Mouse (Mus musculus) small intestine, adult 10 weeks (tissue): ENCODE measurements around the gene Aadacl2. TPM values are rescaled to one million over a fixed set of nuclear protein-coding genes. Genes with fewer than 3 reads are reported as not detected.

Source experiments
- polyA plus RNA-seq: library from polyadenylated mRNA; stranded (reverse); fragments of 350-450 nt; fragmentation: Illumina TruSeq; extraction: RNeasy Lipid Tissue Mini Kit (QIAGEN cat#74804); gene quantifications from one replicate; pipeline ENCODE4 v1.2.3, GENCODE M21; 2014; ENCODE audit warnings: low replicate concordance

Gene Aadacl2
- not detected for polyA plus RNA-seq

DNA sequence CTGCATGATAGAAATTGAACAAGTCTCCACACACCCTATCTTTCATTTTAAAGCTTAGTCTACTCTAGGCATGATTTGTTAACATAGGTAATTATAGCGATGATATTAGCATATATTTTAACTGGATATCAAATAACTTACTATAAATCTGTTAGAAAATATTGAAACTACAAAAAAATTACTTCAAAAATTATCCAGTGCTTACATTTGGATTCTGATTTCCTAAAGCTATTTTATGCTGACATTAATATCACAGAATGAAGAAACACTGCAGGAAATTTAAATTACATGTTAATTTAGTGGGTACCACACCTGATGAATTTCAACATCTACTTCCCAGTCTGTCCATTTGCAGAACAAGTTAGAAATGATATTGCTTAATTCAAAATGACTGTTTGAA lies at the start of gene Aadacl2:
TSS of gene Aadacl2 (plus strand) at position 301 of the 400 bp plus-strand sequence.

DNA sequence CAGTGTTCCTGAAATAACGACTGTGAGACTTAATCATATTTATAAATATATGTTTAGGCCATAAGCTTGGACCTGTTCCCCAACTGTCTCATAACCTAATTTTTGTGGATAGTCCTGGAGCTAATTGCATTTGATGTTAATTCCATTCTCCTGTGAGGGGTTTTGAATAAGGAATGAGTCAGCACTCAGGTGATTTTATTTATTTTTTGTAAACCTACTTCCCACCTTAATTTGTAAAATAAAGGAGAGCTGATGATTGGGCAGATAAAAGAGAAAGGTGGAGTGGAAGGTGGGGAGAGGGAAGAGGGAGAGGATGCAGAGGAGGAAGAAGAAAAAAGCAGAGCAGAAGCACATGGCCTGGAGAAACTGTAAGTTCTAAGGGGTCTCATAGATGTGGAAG lies 18.9 kb downstream of the Aadacl2 start, which contains the start of gene Aadac:
TSS of gene Aadac (plus strand) at position 301 of the 400 bp plus-strand sequence.

Other genes starting within 250 kb of the Aadacl2 start
- not detected for gene Gm8298, start 145.7 kb upstream of the Aadacl2 start, polyA plus RNA-seq
- not detected for gene C130079G13Rik, start 81.5 kb upstream of the Aadacl2 start, polyA plus RNA-seq
- 969 TPM for gene Aadac, start 19.0 kb downstream of the Aadacl2 start, polyA plus RNA-seq
- gene Sucnr1, start 75.1 kb downstream of the Aadacl2 start, polyA plus RNA-seq, result 2.3 TPM